Mouse (Mus musculus): ENCODE measurements at regions not wholly inside any gene's neighbourhood (a gene's known extent, or its start where the extent isn't known, plus 50 kb on each side); places are given as distances from the start of the nearest gene placed in this dataset.

GRCm38 (mm10) chr13:52205951-52206350, 325.1 kb downstream of the Diras2 start:
- H3K4me1 ChIP-seq (ENCODE audit: control insufficient read depth): no peaks in the 10 kb centered on the region
- no peaks in the 10 kb centered on the region for H3K27me3 ChIP-seq (ENCODE audit: control insufficient read depth)
- H3K4me3 ChIP-seq (replicated peaks): no peak overlapping the region
- TF ChIP-seq GATA1 (IDR thresholded peaks at IDR 0.05; ENCODE audit: low read length) (no peak), TAL1 (IDR thresholded peaks at IDR 0.05; ENCODE audit: low read length) (no peak)
- no peaks in the 10 kb centered on the region for H3K36me3 ChIP-seq (ENCODE audit: control insufficient read depth)
- peaks cover under 1% of the 10 kb centered on the region; the same call in 1 of the 2 replicates for H3K9me3 ChIP-seq (ENCODE audit: control insufficient read depth, low read length)

GRCm38 (mm10) chr13:52216343-52216742, 314.7 kb downstream of the Diras2 start:
- H3K27me3 ChIP-seq (ENCODE audit: control insufficient read depth): no peaks in the 10 kb centered on the region
- no peak overlapping the region for H3K4me3 ChIP-seq (replicated peaks)
- TF ChIP-seq TAL1 (IDR thresholded peaks at IDR 0.05; ENCODE audit: low read length) (no peak), GATA1 (IDR thresholded peaks at IDR 0.05; ENCODE audit: low read length) (no peak)
- H3K4me1 ChIP-seq (ENCODE audit: control insufficient read depth): no peaks in the 10 kb centered on the region
- no peaks in the 10 kb centered on the region for H3K36me3 ChIP-seq (ENCODE audit: control insufficient read depth)
- H3K9me3 ChIP-seq (ENCODE audit: control insufficient read depth, low read length): no peaks in the 10 kb centered on the region

- no peak overlapping the region for H3K4me3 ChIP-seq (replicated peaks)
- H3K9me3 ChIP-seq (ENCODE audit: control insufficient read depth, low read length): no peaks in the 10 kb centered on the region
- H3K4me1 ChIP-seq (ENCODE audit: control insufficient read depth): no peaks in the 10 kb centered on the region
- no peaks in the 10 kb centered on the region for H3K36me3 ChIP-seq (ENCODE audit: control insufficient read depth)
- H3K27me3 ChIP-seq (ENCODE audit: control insufficient read depth): no peaks in the 10 kb centered on the region
- TF ChIP-seq TAL1 (IDR thresholded peaks at IDR 0.05; ENCODE audit: low read length) (no peak), GATA1 (IDR thresholded peaks at IDR 0.05; ENCODE audit: low read length) (no peak)
Observed at GRCm38 (mm10) chr13:52217066-52217465, 314.0 kb downstream of the Diras2 start.

- H3K4me3 ChIP-seq (replicated peaks): no peak overlapping the region
- no peaks in the 10 kb centered on the region for H3K27me3 ChIP-seq (ENCODE audit: control insufficient read depth)
- H3K9me3 ChIP-seq (ENCODE audit: control insufficient read depth, low read length): no peaks in the 10 kb centered on the region
- no peaks in the 10 kb centered on the region for H3K4me1 ChIP-seq (ENCODE audit: control insufficient read depth)
- H3K36me3 ChIP-seq (ENCODE audit: control insufficient read depth): no peaks in the 10 kb centered on the region
- no peak for TF ChIP-seq GATA1 (IDR thresholded peaks at IDR 0.05; ENCODE audit: low read length)
- no peak for TF ChIP-seq TAL1 (IDR thresholded peaks at IDR 0.05; ENCODE audit: low read length)
Observed at GRCm38 (mm10) chr13:52217741-52218140, 313.3 kb downstream of the Diras2 start.

- no peaks in the 10 kb centered on the region for H3K27me3 ChIP-seq (ENCODE audit: control insufficient read depth)
- no peaks in the 10 kb centered on the region for H3K36me3 ChIP-seq (ENCODE audit: control insufficient read depth)
- no peak for TF ChIP-seq TAL1 (IDR thresholded peaks at IDR 0.05; ENCODE audit: low read length)
- peaks cover 5% of the 10 kb centered on the region for H3K4me1 ChIP-seq (ENCODE audit: control insufficient read depth)
- H3K4me3 ChIP-seq (replicated peaks): no peak overlapping the region
- no peaks in the 10 kb centered on the region for H3K9me3 ChIP-seq (ENCODE audit: control insufficient read depth, low read length)
Observed at GRCm38 (mm10) chr13:52222315-52223097, 308.6 kb downstream of the Diras2 start.

- Histone ChIP-seq H3K9me3 (ENCODE audit: control insufficient read depth, low read length) (no peaks in the 10 kb centered on the region), H3K36me3 (ENCODE audit: control insufficient read depth) (no peaks in the 10 kb centered on the region), H3K4me3 (replicated peaks) (no peak overlapping the region), H3K27me3 (ENCODE audit: control insufficient read depth) (no peaks in the 10 kb centered on the region), H3K4me1 (ENCODE audit: control insufficient read depth) (peaks cover 5% of the 10 kb centered on the region)
- TF ChIP-seq GATA1 (IDR thresholded peaks at IDR 0.05; ENCODE audit: low read length): no peak
- TF ChIP-seq TAL1 (IDR thresholded peaks at IDR 0.05; ENCODE audit: low read length): no peak
Observed at GRCm38 (mm10) chr13:52223098-52223962, 307.7 kb downstream of the Diras2 start.

GRCm38 (mm10) chr13:52233971-52234370, 297.1 kb downstream of the Diras2 start:
- Histone ChIP-seq H3K36me3 (ENCODE audit: control insufficient read depth) (no peaks in the 10 kb centered on the region), H3K27me3 (ENCODE audit: control insufficient read depth) (no peaks in the 10 kb centered on the region), H3K4me1 (ENCODE audit: control insufficient read depth) (no peaks in the 10 kb centered on the region; the same call in 1 of the 2 replicates), H3K4me3 (replicated peaks) (no peak overlapping the region), H3K9me3 (ENCODE audit: control insufficient read depth, low read length) (no peaks in the 10 kb centered on the region)
- TF ChIP-seq GATA1 (IDR thresholded peaks at IDR 0.05; ENCODE audit: low read length) (no peak), TAL1 (IDR thresholded peaks at IDR 0.05; ENCODE audit: low read length) (no peak)

GRCm38 (mm10) chr13:52236105-52236504, 295.0 kb downstream of the Diras2 start:
- Histone ChIP-seq H3K9me3 (ENCODE audit: control insufficient read depth, low read length) (no peaks in the 10 kb centered on the region), H3K36me3 (ENCODE audit: control insufficient read depth) (no peaks in the 10 kb centered on the region), H3K4me1 (ENCODE audit: control insufficient read depth) (no peaks in the 10 kb centered on the region; the same call in 1 of the 2 replicates), H3K4me3 (replicated peaks) (no peak overlapping the region), H3K27me3 (ENCODE audit: control insufficient read depth) (no peaks in the 10 kb centered on the region)
- TF ChIP-seq TAL1 (IDR thresholded peaks at IDR 0.05; ENCODE audit: low read length) (no peak), GATA1 (IDR thresholded peaks at IDR 0.05; ENCODE audit: low read length) (no peak)

- Histone ChIP-seq H3K27me3 (ENCODE audit: control insufficient read depth) (no peaks in the 10 kb centered on the region), H3K9me3 (ENCODE audit: control insufficient read depth, low read length) (no peaks in the 10 kb centered on the region), H3K4me3 (replicated peaks) (no peak overlapping the region), H3K36me3 (ENCODE audit: control insufficient read depth) (no peaks in the 10 kb centered on the region), H3K4me1 (ENCODE audit: control insufficient read depth) (no peaks in the 10 kb centered on the region; the same call in 1 of the 2 replicates)
- TF ChIP-seq GATA1 (IDR thresholded peaks at IDR 0.05; ENCODE audit: low read length): no peak
- no peak for TF ChIP-seq TAL1 (IDR thresholded peaks at IDR 0.05; ENCODE audit: low read length)
Observed at GRCm38 (mm10) chr13:52239563-52239962, 291.5 kb downstream of the Diras2 start.

All from erythroblast, embryonic 14.5 days (primary cell).